Mouse (Mus musculus) neural tube, embryonic 14.5 days (tissue): ENCODE results near the gene Disp1. TPM values are rescaled to one million over a fixed set of nuclear protein-coding genes. Genes with fewer than 3 reads are reported as not detected.

Experiments used
- ATAC-seq: fragments of 200-750 bp; cut with Nextera tagmentation; 2 replicates; pipeline ENCODE4 v1.8.0; 2017; ENCODE audit warnings: low read depth, mild to moderate bottlenecking, moderate TSS enrichment, moderate library complexity
- H3K27ac ChIP-seq: fragments of 300-500 bp; sonication (generic); 2 replicates; pipeline ENCODE4 v1.5.1; 2014; ENCODE audit warnings: low read depth, mild to moderate bottlenecking, control low read depth, low read length, moderate library complexity, mixed read lengths
- H3K27me3 ChIP-seq: fragments of 300-500 bp; sonication (generic); 2 replicates; pipeline ENCODE4 v1.6.1; 2014; ENCODE audit warnings: low read length; ENCODE audit not compliant: control insufficient read depth, insufficient read depth
- H3K36me3 ChIP-seq: fragments of 300-500 bp; sonication (generic); 2 replicates; pipeline ENCODE4 v1.6.1; 2014; ENCODE audit warnings: low read length, mixed read lengths; ENCODE audit not compliant: control insufficient read depth, insufficient read depth
- H3K4me1 ChIP-seq: fragments of 300-500 bp; sonication (generic); 2 replicates; pipeline ENCODE4 v1.6.1; 2014; ENCODE audit warnings: low read length; ENCODE audit not compliant: control insufficient read depth, insufficient read depth
- H3K4me2 ChIP-seq: fragments of 300-500 bp; sonication (generic); 2 replicates; pipeline ENCODE4 v1.6.1; 2014; ENCODE audit warnings: mild to moderate bottlenecking, low read depth, low read length, control low read depth
- H3K4me3 ChIP-seq: fragments of 300-500 bp; sonication (generic); 2 replicates; pipeline ENCODE4 v1.5.1; 2014; ENCODE audit warnings: low read depth, low read length, control low read depth, mixed read lengths
- H3K9ac ChIP-seq: fragments of 300-500 bp; sonication (generic); replicated peaks from 2 replicates; pipeline ENCODE4 v1.6.1; 2014; ENCODE audit warnings: low read depth, mild to moderate bottlenecking, control low read depth, low read length, mixed read lengths
- H3K9me3 ChIP-seq: fragments of 300-500 bp; sonication (generic); 2 replicates; pipeline ENCODE4 v1.6.1; 2016; ENCODE audit warnings: low read length; ENCODE audit not compliant: control insufficient read depth
- WGBS: fragments of 180-500 bp; shearing (Covaris S2); extraction: QIAGEN DNeasy Blood & Tissue Kit; methylation state at CpG from one replicate; pipeline ENCODE4 v1.1.7; 2014; 5-methylcytosine and 5-hydroxymethylcytosine counted together
- polyA plus RNA-seq: library from polyadenylated mRNA; unstranded; fragments of >200 nt; fragmentation: Nextera tagmentation; extraction: Ambion mirVana; gene quantifications from 2 replicates; pipeline ENCODE4 v1.2.1, GENCODE M21; 2014

The Disp1 gene
- polyA plus RNA-seq, 1 experiment from 2014 or later, result 9.7 TPM

DNA sequence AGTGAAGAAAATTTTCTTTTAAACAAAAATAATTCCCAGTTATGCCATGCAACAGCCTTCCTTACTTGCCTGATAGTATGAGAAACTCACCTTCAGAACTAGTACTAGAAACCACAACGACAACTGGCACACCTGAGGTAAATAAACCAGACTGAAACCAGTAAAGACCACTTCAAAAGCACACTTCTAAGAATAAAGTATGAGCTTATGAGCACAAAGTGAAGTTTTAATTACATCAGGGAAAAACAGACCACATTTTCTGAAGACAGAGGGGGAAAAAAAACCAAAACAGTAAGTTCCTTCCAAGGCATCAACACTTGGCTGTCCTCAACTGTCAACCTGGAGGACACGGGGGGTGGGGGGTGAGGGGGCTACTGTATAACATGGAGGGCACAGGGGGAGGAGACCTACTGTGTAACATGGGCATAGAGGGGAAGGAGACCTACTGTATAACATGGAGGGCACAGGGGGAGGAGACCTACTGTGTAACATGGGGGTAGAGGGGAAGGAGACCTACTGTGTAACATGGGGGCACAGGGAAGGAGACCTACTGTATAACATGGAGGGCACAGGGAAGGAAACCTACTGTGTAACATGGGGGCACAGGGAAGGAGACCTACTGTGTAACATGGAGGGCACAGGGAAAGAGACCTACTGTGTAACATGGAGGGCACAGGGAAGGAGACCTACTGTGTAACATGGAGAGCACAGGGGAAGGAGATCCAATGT is 40.9 kb downstream of the Disp1 start:
- Histone ChIP-seq H3K4me2 (no peak overlapping the region), H3K27ac (no peak overlapping the region), H3K9ac (no peak overlapping the region), H3K4me1 (no peaks in the 10 kb centered on the region), H3K36me3 (no peaks in the 10 kb centered on the region), H3K9me3 (no peaks in the 10 kb centered on the region), H3K4me3 (no peak overlapping the region), H3K27me3 (no peaks in the 10 kb centered on the region)
- WGBS, result 96% methylated on average over 2 of the region's 2 CpGs
- no peak for ATAC-seq

DNA sequence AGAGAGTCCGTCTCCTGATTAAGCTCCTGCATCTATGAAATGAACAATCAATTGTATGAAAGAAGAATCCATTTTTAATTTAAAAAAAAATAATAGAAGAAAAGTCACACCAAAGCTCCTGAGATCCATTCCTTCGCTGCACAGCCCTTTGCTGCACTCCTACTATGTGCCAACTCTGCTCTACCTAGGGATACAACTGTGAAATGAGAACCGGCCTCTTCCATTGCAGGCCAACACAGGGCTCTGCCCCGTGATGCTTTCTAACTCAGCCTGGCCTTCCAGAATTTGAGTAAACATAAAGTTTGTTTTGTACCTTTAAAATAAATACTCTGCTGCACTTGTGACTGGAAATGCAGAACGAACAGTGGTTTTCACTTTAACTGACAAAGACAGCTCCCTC is 42.0 kb downstream of the Disp1 start:
- Histone ChIP-seq H3K4me1 (no peaks in the 10 kb centered on the region), H3K27me3 (no peaks in the 10 kb centered on the region), H3K27ac (no peak overlapping the region), H3K4me3 (no peak overlapping the region), H3K36me3 (no peaks in the 10 kb centered on the region), H3K4me2 (no peak overlapping the region), H3K9me3 (no peaks in the 10 kb centered on the region), H3K9ac (no peak overlapping the region)
- 85% methylated on average over 5 of the region's 5 CpGs for WGBS
- no peak for ATAC-seq

DNA sequence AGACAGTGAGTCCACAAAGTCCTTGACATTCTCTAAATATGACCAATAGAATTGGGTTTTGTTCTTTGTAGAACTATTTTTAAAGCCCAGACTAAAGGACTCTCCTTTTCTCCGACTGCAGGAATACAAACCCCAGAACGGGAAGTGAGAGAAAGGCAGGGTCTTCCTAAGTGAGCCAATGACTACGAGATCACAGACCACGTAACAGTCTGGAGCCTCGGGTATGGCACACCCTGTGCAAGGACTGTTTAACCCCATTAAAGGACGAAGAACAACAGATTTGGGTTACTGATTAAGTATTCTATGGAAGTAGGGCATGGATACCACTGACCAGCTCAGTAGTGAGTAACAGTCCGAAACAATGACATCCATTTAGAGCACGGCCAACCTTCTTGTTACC is 46.1 kb downstream of the Disp1 start:
- no peaks in the 10 kb centered on the region for H3K4me1 ChIP-seq
- ATAC-seq, result no peak
- no peak overlapping the region for H3K4me3 ChIP-seq
- 74% methylated on average over 8 of the region's 8 CpGs for WGBS
- H3K9me3 ChIP-seq, result no peaks in the 10 kb centered on the region
- H3K9ac ChIP-seq, result no peak overlapping the region
- H3K4me2 ChIP-seq, result no peak overlapping the region
- H3K27me3 ChIP-seq, result no peaks in the 10 kb centered on the region
- H3K36me3 ChIP-seq, result no peaks in the 10 kb centered on the region
- H3K27ac ChIP-seq, result no peak overlapping the region

DNA sequence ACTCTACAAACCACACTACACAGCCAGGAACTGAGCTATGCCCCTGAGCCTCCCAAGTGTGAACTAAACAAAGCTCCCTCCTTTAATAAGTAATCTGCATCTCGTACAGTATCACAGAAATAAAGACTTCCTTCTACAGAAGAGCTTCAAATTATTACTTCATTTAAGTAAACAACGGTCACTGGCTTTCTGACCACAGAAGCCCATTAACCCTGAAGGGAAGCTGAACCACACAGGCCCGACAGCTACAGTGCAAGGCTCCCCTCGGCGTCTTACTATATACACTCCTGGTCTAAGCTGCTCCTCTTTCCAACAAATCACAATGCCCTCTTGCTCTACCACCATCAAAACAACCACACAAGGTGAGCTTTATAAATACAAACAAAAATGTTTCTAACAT is 50.2 kb downstream of the Disp1 start:
- H3K9me3 ChIP-seq, result no peaks in the 10 kb centered on the region
- no peak overlapping the region for H3K9ac ChIP-seq
- no peaks in the 10 kb centered on the region for H3K36me3 ChIP-seq
- H3K4me2 ChIP-seq, result no peak overlapping the region
- H3K27me3 ChIP-seq, result no peaks in the 10 kb centered on the region
- WGBS, result 91% methylated on average over 5 of the region's 5 CpGs
- H3K4me3 ChIP-seq, result no peak overlapping the region
- H3K27ac ChIP-seq, result no peak overlapping the region
- H3K4me1 ChIP-seq, result no peaks in the 10 kb centered on the region
- ATAC-seq, result no peak

DNA sequence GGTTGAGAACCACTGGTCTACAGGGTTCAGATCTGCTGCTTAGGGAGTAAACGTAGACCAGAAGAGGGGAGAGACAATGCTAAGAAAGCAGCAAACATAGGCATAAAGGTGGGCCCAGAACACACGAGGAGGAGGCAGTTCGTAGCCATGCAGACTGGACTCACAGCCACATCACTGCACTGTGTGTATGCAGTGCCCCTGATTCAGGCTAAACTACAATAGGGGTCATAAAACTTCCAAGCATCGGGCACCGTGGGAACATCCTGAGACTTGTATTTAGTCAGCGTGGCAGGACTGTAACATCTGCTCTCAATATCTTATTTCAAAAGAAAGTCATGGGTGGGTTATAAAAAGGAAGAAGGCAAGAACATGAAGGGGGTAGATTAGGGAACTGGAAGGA is 52.9 kb downstream of the Disp1 start:
- no peaks in the 10 kb centered on the region for H3K4me1 ChIP-seq
- H3K4me2 ChIP-seq, result no peak overlapping the region
- no peak overlapping the region for H3K4me3 ChIP-seq
- no peak overlapping the region for H3K27ac ChIP-seq
- WGBS, result 14% methylated on average over 6 of the region's 6 CpGs
- no peaks in the 10 kb centered on the region for H3K27me3 ChIP-seq
- no peak overlapping the region for H3K9ac ChIP-seq
- H3K9me3 ChIP-seq, result no peaks in the 10 kb centered on the region
- no peaks in the 10 kb centered on the region for H3K36me3 ChIP-seq
- ATAC-seq, result no peak

DNA sequence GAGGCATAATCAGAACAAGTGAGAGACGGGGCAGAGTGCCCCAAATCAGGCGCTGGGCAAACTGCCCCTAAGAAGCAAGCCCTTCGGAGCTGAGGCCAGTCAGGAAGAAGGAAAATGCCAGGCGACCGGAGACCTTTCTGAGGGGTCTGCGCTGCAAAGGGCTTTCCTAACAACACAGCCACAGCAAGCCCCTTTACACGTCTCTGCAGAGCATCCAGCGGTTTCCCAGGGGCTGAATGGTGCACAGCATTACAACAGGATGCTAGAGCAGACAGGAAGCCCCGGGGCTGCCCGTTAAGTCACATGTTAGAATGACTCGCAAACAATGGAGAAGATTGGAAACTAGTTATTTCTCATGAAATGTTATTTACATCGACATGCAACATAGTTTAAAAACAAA is 53.5 kb downstream of the Disp1 start:
- no peak overlapping the region for H3K27ac ChIP-seq
- no peaks in the 10 kb centered on the region for H3K9me3 ChIP-seq
- WGBS, result 65% methylated on average over 12 of the region's 12 CpGs
- H3K4me3 ChIP-seq, result no peak overlapping the region
- no peak overlapping the region for H3K4me2 ChIP-seq
- no peaks in the 10 kb centered on the region for H3K4me1 ChIP-seq
- no peak overlapping the region for H3K9ac ChIP-seq
- H3K36me3 ChIP-seq, result no peaks in the 10 kb centered on the region
- no peaks in the 10 kb centered on the region for H3K27me3 ChIP-seq
- no peak for ATAC-seq

DNA sequence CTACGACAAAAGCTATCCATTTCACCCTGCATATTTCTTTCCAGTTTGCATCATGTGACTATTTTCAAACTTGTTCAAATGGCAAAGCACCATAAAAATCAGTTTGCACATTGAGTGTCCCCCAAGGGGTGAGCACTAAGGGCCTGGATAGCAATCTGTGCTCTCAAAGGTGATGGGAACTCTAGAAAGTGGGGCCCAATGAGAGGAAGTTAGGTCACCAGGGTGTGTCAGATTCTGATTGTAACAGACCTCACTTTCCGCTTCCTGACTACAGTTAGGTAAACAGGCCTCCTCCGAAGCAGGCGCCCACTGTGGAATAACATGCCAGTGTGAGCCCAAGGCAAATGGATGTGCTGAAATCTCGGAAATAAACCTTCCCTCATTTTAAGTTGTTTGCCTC is 54.6 kb downstream of the Disp1 start:
- ATAC-seq, result no peak
- Histone ChIP-seq H3K36me3 (no peaks in the 10 kb centered on the region), H3K4me3 (no peak overlapping the region), H3K9ac (no peak overlapping the region), H3K27ac (no peak overlapping the region), H3K4me2 (no peak overlapping the region), H3K27me3 (no peaks in the 10 kb centered on the region), H3K9me3 (no peaks in the 10 kb centered on the region), H3K4me1 (no peaks in the 10 kb centered on the region)
- 96% methylated on average over 5 of the region's 5 CpGs for WGBS

DNA sequence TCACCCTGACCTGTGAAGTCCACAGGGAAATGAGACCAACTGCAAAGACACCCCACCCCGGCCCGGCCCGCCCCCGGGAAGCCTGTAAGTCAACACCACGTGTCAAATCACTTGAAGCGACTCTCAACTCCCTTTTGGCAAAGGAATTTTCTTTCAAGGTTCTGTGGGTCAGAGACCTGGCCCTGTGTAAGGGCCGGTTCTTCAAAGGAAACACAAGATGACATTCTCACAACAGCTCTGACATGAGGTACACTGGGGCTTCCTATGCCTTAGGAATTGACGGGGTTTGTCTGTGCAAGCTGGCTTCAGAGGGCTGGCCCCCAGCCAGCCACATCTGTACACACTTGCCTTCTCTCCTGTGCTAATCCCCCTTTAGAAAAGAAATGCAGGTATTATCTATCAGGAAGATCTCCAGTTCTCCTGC is 56.7 kb downstream of the Disp1 start:
- H3K4me1 ChIP-seq, result no peaks in the 10 kb centered on the region
- H3K27me3 ChIP-seq, result no peaks in the 10 kb centered on the region
- no peak overlapping the region for H3K27ac ChIP-seq
- no peak overlapping the region for H3K4me2 ChIP-seq
- no peak overlapping the region for H3K9ac ChIP-seq
- no peak overlapping the region for H3K4me3 ChIP-seq
- no peaks in the 10 kb centered on the region for H3K36me3 ChIP-seq
- ATAC-seq, result no peak
- no peaks in the 10 kb centered on the region for H3K9me3 ChIP-seq
- 82% methylated on average over 8 of the region's 8 CpGs for WGBS

DNA sequence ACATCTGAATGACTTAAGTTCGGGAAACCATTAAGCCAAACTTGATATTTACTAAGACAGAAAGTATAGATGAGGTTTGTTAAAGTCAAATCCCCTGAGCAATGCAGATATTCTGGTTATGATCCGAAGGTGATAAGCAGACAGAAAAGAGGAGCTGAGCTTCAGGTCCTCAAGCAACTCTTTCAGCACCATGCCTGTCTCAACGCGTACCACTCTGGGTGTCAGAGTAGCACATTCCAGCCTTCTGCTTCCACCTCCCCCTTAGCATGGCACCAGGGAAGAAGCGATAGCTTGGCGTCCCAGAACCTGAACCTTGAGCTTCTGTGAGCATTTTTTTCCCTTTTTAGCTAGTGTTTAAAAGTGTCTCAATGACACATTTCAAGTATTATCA is 57.1 kb downstream of the Disp1 start:
- no peak for ATAC-seq
- H3K27me3 ChIP-seq, result no peaks in the 10 kb centered on the region
- H3K4me3 ChIP-seq, result no peak overlapping the region
- H3K9ac ChIP-seq, result no peak overlapping the region
- no peaks in the 10 kb centered on the region for H3K4me1 ChIP-seq
- H3K36me3 ChIP-seq, result no peaks in the 10 kb centered on the region
- H3K4me2 ChIP-seq, result no peak overlapping the region
- no peaks in the 10 kb centered on the region for H3K9me3 ChIP-seq
- 91% methylated on average over 6 of the region's 6 CpGs for WGBS
- H3K27ac ChIP-seq, result no peak overlapping the region
